ENCODE assay signal across 16 mouse cellular contexts in genomic region chrX:102318782-102319181, GRCm38 (mm10).
"Had no signal": no experiment of that assay in that cellular context is flagged by ENCODE, and none has a peak within 500 bp of the region (broad histone marks: within the 10 kb centered on the region; RNA-seq: fewer than 3 reads in every experiment).

No protein-coding gene starts in this region.

- ATAC-seq: midbrain, embryonic 13.5 days; midbrain, embryonic 15.5 days had no signal

- H3K27ac ChIP-seq: lung, embryonic 15.5 days; macrophage; midbrain, embryonic 13.5 days; midbrain, embryonic 15.5 days; neural tube, embryonic 12.5 days; stomach, embryonic 15.5 days; stomach, postnatal 0 days had no signal

- H3K36me3 ChIP-seq: lung, embryonic 15.5 days; midbrain, embryonic 13.5 days; midbrain, embryonic 15.5 days; neural tube, embryonic 12.5 days; stomach, embryonic 15.5 days had no signal

- H3K9ac ChIP-seq: lung, embryonic 15.5 days; midbrain, embryonic 13.5 days; midbrain, embryonic 15.5 days; neural tube, embryonic 12.5 days; stomach, embryonic 15.5 days had no signal

- H3K4me2 ChIP-seq: lung, embryonic 15.5 days; midbrain, embryonic 11.5 days; midbrain, embryonic 13.5 days; midbrain, embryonic 15.5 days; neural tube, embryonic 12.5 days; stomach, embryonic 15.5 days had no signal

- H3K4me1 ChIP-seq: lung, embryonic 15.5 days; megakaryocyte, embryonic 14.5 days; midbrain, embryonic 13.5 days; midbrain, embryonic 15.5 days; neural tube, embryonic 12.5 days; stomach, embryonic 15.5 days had no signal

- H3K4me3 ChIP-seq: lung, embryonic 15.5 days; megakaryocyte, embryonic 14.5 days; midbrain, embryonic 13.5 days; midbrain, embryonic 15.5 days; neural tube, embryonic 12.5 days; stomach, embryonic 15.5 days had no signal

- H3K9me3 ChIP-seq: lung, embryonic 15.5 days; megakaryocyte, embryonic 14.5 days; midbrain, embryonic 13.5 days; midbrain, embryonic 15.5 days; neural tube, embryonic 12.5 days; stomach, embryonic 15.5 days had no signal

- H3K27me3 ChIP-seq: stomach, embryonic 15.5 days had no signal

- DNase-seq: lung, adult 2 months; lung, postnatal 14 days; lung, postnatal 36 days; right cerebral cortex, postnatal 14 days; thymus, adult 2 months; thymus, postnatal 25 days; thymus, postnatal 4 days had no signal
